ENCODE assay signal across 20 mouse cellular contexts in genomic region chr6:100135177-100135576, GRCm38 (mm10).
"Had no signal": no experiment of that assay in that cellular context is flagged by ENCODE, and none has a peak within 500 bp of the region (broad histone marks: within the 10 kb centered on the region; RNA-seq: fewer than 3 reads in every experiment).

No protein-coding gene starts in this region.

- H3K27ac ChIP-seq: heart, embryonic 10.5 days; hindbrain, embryonic 13.5 days; hindbrain, embryonic 15.5 days; hindbrain, postnatal 0 days; left cerebral cortex, adult 2 months; limb, embryonic 10.5 days; limb, embryonic 12.5 days; liver, embryonic 13.5 days; liver, embryonic 15.5 days had no signal

- H3K9ac ChIP-seq: forebrain, postnatal 0 days; heart, embryonic 12.5 days; hindbrain, embryonic 13.5 days; hindbrain, embryonic 15.5 days; limb, embryonic 12.5 days; liver, embryonic 13.5 days; liver, embryonic 15.5 days had no signal

- ATAC-seq: forebrain, postnatal 0 days; hindbrain, postnatal 0 days; intestine, embryonic 16.5 days had no signal

- DNase-seq: forebrain, postnatal 0 days; gastrocnemius, postnatal 14 days; gastrocnemius, postnatal 36 days; heart, postnatal 10 days; heart, postnatal 36 days; kidney, adult 11 months; layer of hippocampus, adult 9-11 months; liver; liver, embryonic 13.5 days had no signal

- H3K36me3 ChIP-seq: heart, embryonic 10.5 days; heart, embryonic 12.5 days; hindbrain, embryonic 13.5 days; hindbrain, embryonic 15.5 days; limb, embryonic 10.5 days; limb, embryonic 12.5 days; liver, embryonic 13.5 days; liver, embryonic 15.5 days had no signal

- H3K4me1 ChIP-seq: liver, embryonic 13.5 days; liver, embryonic 15.5 days had no signal

- H3K4me3 ChIP-seq: heart, embryonic 10.5 days; heart, embryonic 12.5 days; hindbrain, embryonic 13.5 days; hindbrain, embryonic 15.5 days; left cerebral cortex, adult 2 months; limb, embryonic 10.5 days; limb, embryonic 12.5 days; liver, embryonic 13.5 days; liver, embryonic 15.5 days had no signal

- H3K9me3 ChIP-seq: heart, embryonic 10.5 days; heart, embryonic 12.5 days; hindbrain, embryonic 13.5 days; hindbrain, embryonic 15.5 days; limb, embryonic 10.5 days; limb, embryonic 12.5 days; liver, embryonic 13.5 days; liver, embryonic 15.5 days had no signal

- H3K4me2 ChIP-seq: heart, embryonic 12.5 days; hindbrain, embryonic 13.5 days; hindbrain, embryonic 15.5 days; limb, embryonic 12.5 days; liver, embryonic 11.5 days; liver, embryonic 13.5 days; liver, embryonic 15.5 days had no signal
